Mouse (Mus musculus): ENCODE data around the gene Aplnr.

Gene Aplnr

DNA sequence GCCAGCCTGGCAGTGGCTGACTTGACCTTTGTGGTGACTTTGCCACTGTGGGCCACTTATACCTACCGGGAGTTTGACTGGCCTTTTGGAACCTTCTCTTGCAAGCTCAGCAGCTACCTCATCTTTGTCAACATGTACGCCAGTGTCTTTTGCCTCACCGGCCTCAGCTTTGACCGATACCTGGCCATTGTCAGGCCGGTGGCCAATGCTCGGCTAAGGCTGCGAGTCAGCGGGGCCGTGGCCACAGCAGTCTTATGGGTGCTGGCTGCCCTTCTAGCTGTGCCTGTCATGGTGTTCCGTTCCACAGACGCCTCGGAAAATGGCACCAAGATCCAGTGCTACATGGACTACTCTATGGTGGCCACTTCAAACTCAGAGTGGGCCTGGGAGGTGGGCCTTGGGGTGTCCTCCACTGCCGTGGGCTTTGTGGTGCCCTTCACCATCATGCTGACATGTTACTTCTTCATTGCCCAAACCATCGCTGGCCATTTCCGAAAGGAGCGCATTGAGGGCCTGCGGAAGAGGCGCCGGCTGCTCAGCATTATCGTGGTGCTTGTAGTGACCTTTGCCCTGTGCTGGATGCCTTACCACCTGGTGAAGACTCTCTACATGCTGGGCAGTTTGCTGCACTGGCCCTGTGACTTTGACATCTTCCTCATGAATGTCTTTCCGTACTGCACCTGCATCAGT lies 951 bp downstream of the Aplnr start:
- DNase-seq (ENCODE audit: low read depth, low spot score), result no peak

- DNase-seq (ENCODE audit: low read depth, low spot score), result no peak
Measured at GRCm38 (mm10) chr2:85137601-85138140, 1.6 kb downstream of the Aplnr start.

GRCm38 (mm10) chr2:85138143-85138542 lies 2.1 kb downstream of the Aplnr start:
- DNase-seq (ENCODE audit: low read depth, low spot score), result no peak

DNA sequence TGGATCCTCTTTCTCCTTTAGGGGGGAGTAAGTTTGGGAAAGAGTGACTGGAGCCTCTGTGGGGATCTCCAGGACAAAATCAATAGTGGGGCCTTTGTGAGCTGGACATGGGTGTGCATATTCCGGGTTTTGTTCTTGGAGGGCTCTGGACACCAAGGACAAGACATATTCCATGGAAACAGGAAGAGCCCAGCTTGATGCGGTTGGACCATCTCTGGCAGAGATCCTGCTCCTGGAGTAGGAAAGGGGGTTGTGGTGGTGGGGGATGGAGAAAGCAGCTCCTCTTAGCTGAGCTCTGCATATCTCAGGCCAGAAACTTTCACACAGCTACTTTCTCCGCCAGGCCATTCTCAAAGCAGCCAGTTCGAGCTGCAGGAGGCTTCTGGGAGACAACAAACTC lies 3.4 kb downstream of the Aplnr start:
- DNase-seq (ENCODE audit: low read depth, low spot score), result no peak

DNA sequence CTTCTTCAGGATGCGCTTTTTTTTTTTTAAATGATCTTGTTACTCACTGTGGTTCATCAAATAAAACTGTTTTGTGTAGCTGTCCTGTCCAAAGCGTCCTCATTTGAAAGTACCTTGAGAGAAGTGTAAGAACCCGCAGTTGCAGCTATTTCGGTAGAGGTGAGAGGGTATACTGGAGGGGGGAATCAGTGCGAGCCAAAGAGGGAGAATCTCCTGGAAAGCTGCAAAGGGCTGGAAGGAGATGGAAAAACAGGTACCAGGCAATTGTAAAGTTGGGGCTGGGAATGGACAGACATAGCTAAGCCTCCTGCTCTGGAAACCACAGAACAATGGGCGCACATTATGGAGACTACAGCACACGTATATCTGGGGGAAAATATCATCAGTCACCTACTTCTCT lies 3.8 kb downstream of the Aplnr start:
- DNase-seq (ENCODE audit: low read depth, low spot score), result no peak

DNA sequence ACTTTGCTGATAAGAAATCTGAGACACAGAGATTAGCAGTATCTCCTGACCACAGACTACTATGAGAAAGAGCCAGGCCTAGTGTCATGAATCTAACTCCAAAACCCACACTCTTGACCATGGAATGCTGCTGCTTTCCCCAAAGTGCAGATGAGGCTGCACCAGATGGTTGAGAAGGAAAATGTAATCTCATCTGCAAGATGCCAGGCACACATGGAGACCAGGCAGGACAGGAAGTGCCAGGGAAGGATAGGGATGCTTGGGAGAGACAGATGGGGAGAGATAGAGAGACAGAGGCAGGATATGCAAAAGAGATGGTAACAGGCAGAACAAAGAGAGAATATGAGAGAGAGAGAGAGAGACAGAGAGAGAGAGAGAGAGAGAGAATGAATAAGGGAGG lies 4.8 kb downstream of the Aplnr start:
- DNase-seq (ENCODE audit: low read depth, low spot score), result no peak

- no peak for DNase-seq (ENCODE audit: low read depth, low spot score)
Measured at GRCm38 (mm10) chr2:85144908-85145307, 8.9 kb downstream of the Aplnr start.

GRCm38 (mm10) chr2:85145346-85145745 lies 9.3 kb downstream of the Aplnr start:
- DNase-seq (ENCODE audit: low read depth, low spot score), result no peak

DNA sequence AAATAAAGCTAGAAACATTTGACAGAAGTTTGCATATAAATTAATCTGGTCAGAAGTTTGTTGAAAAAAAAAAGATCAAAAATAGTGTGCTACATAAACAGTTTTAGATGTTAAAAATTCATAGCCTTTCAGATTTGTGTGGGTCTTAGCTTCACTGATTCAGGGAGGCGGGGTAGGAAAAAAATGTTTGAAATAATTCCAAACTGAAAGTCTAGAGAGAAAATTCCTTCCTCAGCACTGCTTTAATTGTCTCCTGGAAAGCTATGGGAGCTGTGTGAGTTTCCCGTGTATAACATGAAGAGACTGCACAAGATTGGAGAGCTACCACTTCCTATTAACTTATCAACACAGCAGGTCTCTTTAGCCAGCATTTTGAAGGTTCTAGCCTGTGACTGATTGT lies 11.5 kb downstream of the Aplnr start:
- no peak for DNase-seq (ENCODE audit: low read depth, low spot score)

- DNase-seq (ENCODE audit: low read depth, low spot score), result no peak
Measured at GRCm38 (mm10) chr2:85150373-85150772, 14.3 kb downstream of the Aplnr start.

- DNase-seq (ENCODE audit: low read depth, low spot score), result no peak
Measured at GRCm38 (mm10) chr2:85151233-85151632, 15.2 kb downstream of the Aplnr start.

DNA sequence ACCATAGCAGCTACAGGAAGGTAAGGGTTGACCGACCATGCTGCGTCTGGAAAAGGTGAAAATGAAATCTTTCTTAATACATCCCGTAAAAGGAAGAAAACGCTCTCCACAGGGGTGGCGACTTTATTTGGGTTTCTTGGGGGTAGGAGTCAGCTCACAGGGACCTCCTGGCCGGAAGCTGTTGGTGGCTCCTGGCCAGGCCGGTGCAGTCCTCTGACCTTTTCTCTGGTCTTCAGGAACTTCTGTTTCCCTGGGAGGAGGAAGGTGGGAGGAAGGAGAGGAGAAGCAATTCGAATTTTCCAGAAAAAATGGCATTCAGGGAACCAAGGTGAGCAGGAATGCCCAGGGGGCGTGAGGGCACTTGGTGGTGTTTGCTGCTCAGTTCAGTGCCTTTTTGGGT lies 19.3 kb downstream of the Aplnr start:
- no peak for DNase-seq (ENCODE audit: low read depth, low spot score)

GRCm38 (mm10) chr2:85156136-85156535 lies 20.1 kb downstream of the Aplnr start:
- no peak for DNase-seq (ENCODE audit: low read depth, low spot score)

GRCm38 (mm10) chr2:85157382-85157781 lies 21.4 kb downstream of the Aplnr start:
- DNase-seq (ENCODE audit: low read depth, low spot score), result no peak

DNA sequence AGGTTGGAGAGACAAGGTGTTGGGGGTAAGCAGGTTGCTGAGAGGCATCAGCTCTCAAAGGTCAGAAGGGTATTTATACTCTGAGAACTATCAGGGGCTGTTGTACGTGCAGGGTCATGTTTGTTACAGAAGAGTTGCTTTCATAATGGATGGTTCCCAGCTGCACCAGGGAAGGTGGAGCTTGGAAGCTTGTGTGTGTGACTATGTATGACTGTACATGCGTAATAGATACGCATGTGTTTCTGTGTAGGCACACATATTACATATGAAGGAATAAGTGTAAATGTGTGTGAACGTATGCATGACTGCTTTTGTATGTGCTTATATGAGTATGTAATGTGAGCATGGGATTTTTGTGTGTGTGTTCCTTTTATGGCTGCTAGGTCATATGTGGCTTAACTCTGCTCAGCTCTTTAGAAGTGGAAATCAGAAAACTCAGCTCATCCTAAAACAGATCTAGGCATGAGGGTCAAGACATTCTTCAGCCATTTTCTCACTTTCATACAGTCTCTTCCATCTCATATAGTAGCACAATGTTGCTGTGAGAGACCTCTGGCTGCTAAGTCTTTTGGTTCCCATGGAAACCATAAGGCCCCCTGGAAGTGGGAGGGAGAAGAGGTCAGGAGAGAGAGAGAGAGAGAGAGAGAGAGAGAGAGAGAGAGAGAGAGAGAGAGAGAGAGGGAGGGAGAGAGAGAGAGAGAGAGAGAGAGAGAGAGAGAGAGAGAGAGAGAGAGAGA lies 25.0 kb downstream of the Aplnr start:
- DNase-seq (ENCODE audit: low read depth, low spot score), result no peak

- no peak for DNase-seq (ENCODE audit: low read depth, low spot score)
Measured at GRCm38 (mm10) chr2:85161638-85162093, 25.6 kb downstream of the Aplnr start.

GRCm38 (mm10) chr2:85163311-85164047 lies 27.5 kb downstream of the Aplnr start:
- DNase-seq (ENCODE audit: low read depth, low spot score), result no peak

- DNase-seq (ENCODE audit: low read depth, low spot score), result no peak
Measured at GRCm38 (mm10) chr2:85167624-85168023, 31.6 kb downstream of the Aplnr start.

GRCm38 (mm10) chr2:85168327-85168726 lies 32.3 kb downstream of the Aplnr start:
- DNase-seq (ENCODE audit: low read depth, low spot score), result no peak

- DNase-seq (ENCODE audit: low read depth, low spot score), result no peak
Measured at GRCm38 (mm10) chr2:85172071-85172762, 36.2 kb downstream of the Aplnr start.

- DNase-seq (ENCODE audit: low read depth, low spot score), result no peak
Measured at GRCm38 (mm10) chr2:85172763-85173103, 36.7 kb downstream of the Aplnr start.

DNA sequence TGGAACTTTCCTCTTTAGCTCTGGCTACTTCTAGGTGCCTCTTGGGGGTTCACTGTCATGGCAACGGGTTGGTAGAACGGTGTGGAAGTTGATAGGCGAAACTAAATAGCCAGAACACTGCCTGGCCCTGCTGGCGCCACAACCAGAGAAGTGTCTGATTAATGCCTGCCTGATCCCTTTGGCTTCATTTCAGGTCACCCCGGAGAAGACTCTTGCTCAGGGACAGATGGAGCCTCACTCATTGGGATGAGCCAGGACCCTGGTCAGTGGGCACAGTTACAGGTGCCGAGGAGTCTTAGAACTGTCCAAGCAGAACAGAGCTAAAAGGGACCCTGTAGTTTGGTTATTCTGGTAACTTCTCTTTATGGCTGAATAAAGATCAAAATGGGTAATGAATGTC lies 37.5 kb downstream of the Aplnr start:
- no peak for DNase-seq (ENCODE audit: low read depth, low spot score)

Measured in CD4-positive, CD25-positive, alpha-beta regulatory T cell, adult 2 months (primary cell).